Mouse (Mus musculus): ENCODE data around the gene Fbxl18. TPM values are rescaled to one million over a fixed set of nuclear protein-coding genes. Genes with fewer than 3 reads are reported as not detected.
"Not testable (repeated sequence)": the region's sequence is repeated elsewhere in the genome, so short reads cannot be mapped to it uniquely, and the experiment has no call there.

Gene Fbxl18
- polyA plus RNA-seq, 1 experiment from 2014 or later: 14.5 TPM

DNA sequence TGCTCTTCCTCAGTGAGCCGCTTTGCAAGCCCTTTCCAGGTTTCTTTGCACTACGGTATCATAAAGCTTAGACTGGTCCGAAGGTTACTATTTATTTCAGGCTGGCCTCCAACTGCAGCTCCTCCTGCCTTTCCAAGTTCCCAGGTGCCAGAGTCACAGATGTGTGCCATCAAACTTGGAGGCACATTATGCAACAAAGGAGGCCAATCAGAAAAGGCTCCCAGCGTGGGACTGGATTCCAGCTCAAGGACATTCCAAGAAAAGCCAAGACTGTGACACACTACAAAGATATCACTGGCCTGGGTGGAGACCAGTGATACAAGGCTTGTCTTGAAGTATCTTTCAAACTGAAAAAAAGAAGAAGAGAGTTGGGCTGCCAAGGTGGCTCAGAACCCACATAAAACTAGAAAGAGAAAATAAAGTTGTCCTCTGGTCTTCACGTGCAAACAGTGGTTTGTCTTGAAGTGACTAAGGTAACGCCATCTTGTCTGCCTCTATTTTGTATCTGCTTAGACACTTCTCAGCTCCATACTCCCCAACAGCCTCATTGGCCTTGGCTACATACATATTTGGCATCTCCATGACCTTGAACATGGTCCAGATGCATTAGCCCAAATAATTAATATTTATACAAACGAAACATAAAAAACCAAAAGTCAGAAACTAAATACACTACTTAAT is 2.5 kb upstream of the Fbxl18 start:
- 95% methylated on average over 7 of the region's 7 CpGs for WGBS
- Histone ChIP-seq H3K4me2 (ENCODE audit: low read length) (no peak overlapping the region), H3K27ac (ENCODE audit: low read depth, low read length) (no peak overlapping the region), H3K27me3 (replicated peaks; ENCODE audit: control insufficient read depth, insufficient read depth, low read length) (no peaks in the 10 kb centered on the region), H3K36me3 (ENCODE audit: control insufficient read depth, insufficient read depth, low read length) (peaks cover 45% of the 10 kb centered on the region), H3K4me3 (ENCODE audit: low read depth, low read length) (no peak overlapping the region), H3K9me3 (replicated peaks; ENCODE audit: control insufficient read depth, low read length) (no peaks in the 10 kb centered on the region), H3K9ac (ENCODE audit: low read length) (no peak overlapping the region), H3K4me1 (ENCODE audit: control insufficient read depth, insufficient read depth, low read length) (peaks cover 11% of the 10 kb centered on the region)
- ATAC-seq: no peak
- DNase-seq (ENCODE audit: low spot score): no peak

DNA sequence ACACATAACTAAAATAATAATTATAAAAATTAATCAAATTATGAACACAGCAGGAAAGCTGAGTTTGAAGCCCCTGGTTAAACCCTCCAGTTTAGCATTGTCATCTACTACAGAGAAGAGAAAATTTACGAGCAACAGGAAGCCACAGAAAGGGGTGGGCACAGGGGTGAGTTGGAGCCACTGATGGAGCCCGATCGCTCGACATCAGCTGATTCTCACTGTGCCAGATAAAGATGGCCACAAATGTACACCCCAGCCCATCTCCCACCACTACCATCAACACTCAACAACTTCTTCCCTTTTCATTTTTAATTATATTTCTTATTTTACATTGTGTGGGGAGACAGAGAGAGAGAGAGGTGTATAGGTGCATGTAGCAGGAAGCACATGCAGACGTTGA is 1.5 kb upstream of the Fbxl18 start:
- Histone ChIP-seq H3K27ac (ENCODE audit: low read depth, low read length) (no peak overlapping the region), H3K9me3 (replicated peaks; ENCODE audit: control insufficient read depth, low read length) (no peaks in the 10 kb centered on the region), H3K4me3 (ENCODE audit: low read depth, low read length) (no peak overlapping the region), H3K36me3 (ENCODE audit: control insufficient read depth, insufficient read depth, low read length) (peaks cover 36% of the 10 kb centered on the region), H3K9ac (ENCODE audit: low read length) (no peak overlapping the region), H3K4me2 (ENCODE audit: low read length) (no peak overlapping the region), H3K4me1 (ENCODE audit: control insufficient read depth, insufficient read depth, low read length) (peaks cover 9% of the 10 kb centered on the region), H3K27me3 (replicated peaks; ENCODE audit: control insufficient read depth, insufficient read depth, low read length) (no peaks in the 10 kb centered on the region)
- WGBS: 89% methylated on average over 5 of the region's 5 CpGs
- ATAC-seq: no peak
- DNase-seq (ENCODE audit: low spot score): no peak

DNA sequence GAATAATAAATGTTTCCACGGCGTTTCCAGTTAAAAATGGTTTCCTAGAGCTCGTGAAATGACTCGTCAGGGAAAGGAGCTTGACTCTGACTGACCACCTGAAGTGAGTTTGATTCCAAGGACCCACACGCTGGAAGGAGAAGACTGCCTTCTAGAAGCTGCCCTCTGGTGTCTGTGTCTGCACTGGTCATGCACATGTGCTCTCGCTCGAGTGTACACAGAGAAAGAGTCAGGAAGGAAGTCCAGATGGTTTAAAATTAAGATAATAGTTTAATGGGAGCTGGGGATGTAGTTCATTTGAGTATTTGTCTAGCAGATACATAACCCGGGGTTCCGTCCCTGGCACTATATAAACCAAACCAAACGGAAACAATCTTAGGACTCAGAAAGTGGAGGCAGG is 971 bp upstream of the Fbxl18 start:
- Histone ChIP-seq H3K4me2 (ENCODE audit: low read length) (no peak overlapping the region), H3K4me1 (ENCODE audit: control insufficient read depth, insufficient read depth, low read length) (peaks cover 9% of the 10 kb centered on the region), H3K4me3 (ENCODE audit: low read depth, low read length) (no peak overlapping the region), H3K36me3 (ENCODE audit: control insufficient read depth, insufficient read depth, low read length) (peaks cover 30% of the 10 kb centered on the region), H3K9ac (ENCODE audit: low read length) (no peak overlapping the region), H3K9me3 (replicated peaks; ENCODE audit: control insufficient read depth, low read length) (no peaks in the 10 kb centered on the region), H3K27me3 (replicated peaks; ENCODE audit: control insufficient read depth, insufficient read depth, low read length) (no peaks in the 10 kb centered on the region), H3K27ac (ENCODE audit: low read depth, low read length) (no peak overlapping the region)
- ATAC-seq (no peak), DNase-seq (ENCODE audit: low spot score) (no peak)
- 87% methylated on average over 10 of the region's 10 CpGs for WGBS

DNA sequence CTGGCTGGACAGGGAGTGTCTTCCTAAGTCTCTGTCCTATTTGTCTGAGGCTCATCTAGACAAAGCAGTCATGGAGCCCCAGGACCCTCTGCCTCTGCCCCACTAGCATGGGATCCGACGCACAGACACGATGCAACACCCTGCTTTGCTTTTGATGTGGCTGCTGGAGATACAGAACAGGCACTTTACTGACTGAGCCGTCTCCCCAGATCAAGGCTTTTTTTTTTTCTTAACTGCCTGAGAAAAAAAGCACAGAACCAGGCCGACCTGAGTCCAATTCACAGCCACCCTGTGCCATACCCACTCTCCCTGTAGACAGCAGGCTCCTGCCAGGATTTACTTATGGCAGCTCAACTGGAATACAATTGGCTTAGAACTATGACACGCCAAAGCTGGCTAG is 3.8 kb downstream of the Fbxl18 start:
- Histone ChIP-seq H3K9ac (ENCODE audit: low read length) (no peak overlapping the region), H3K4me3 (ENCODE audit: low read depth, low read length) (no peak overlapping the region), H3K36me3 (ENCODE audit: control insufficient read depth, insufficient read depth, low read length) (peaks cover 9% of the 10 kb centered on the region), H3K27me3 (replicated peaks; ENCODE audit: control insufficient read depth, insufficient read depth, low read length) (no peaks in the 10 kb centered on the region), H3K27ac (ENCODE audit: low read depth, low read length) (no peak overlapping the region), H3K4me1 (ENCODE audit: control insufficient read depth, insufficient read depth, low read length) (peaks cover 9% of the 10 kb centered on the region), H3K4me2 (ENCODE audit: low read length) (no peak overlapping the region), H3K9me3 (replicated peaks; ENCODE audit: control insufficient read depth, low read length) (no peaks in the 10 kb centered on the region)
- DNase-seq (ENCODE audit: low spot score): no peak
- ATAC-seq: no peak
- WGBS: 86% methylated on average over 6 of the region's 6 CpGs

DNA sequence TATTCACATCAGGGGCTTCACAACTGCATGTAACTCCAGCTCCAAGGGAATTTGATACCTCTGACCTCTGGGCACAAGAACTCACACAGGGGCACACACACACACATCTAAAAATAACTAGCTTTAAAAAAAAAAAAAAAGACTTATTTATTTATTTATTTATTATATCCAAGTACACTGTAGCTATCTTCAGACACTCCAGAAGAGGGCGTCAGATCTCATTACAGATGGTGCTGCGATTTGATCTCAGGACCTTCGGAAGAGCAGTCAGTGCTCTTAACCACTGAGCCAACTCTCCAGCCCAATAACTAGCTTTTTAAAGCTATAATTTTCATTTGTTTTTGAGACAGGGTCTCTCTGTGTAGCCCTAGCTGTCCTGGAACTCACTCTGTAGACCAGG is 7.7 kb downstream of the Fbxl18 start:
- H3K4me1 ChIP-seq (ENCODE audit: control insufficient read depth, insufficient read depth, low read length); H3K4me2 ChIP-seq (ENCODE audit: low read length); H3K9me3 ChIP-seq (replicated peaks; ENCODE audit: control insufficient read depth, low read length); H3K27me3 ChIP-seq (replicated peaks; ENCODE audit: control insufficient read depth, insufficient read depth, low read length); H3K9ac ChIP-seq (ENCODE audit: low read length); DNase-seq (ENCODE audit: low spot score); H3K27ac ChIP-seq (ENCODE audit: low read depth, low read length); ATAC-seq; H3K4me3 ChIP-seq (ENCODE audit: low read depth, low read length): not testable (repeated sequence)
- 85% methylated on average over 3 of the region's 3 CpGs for WGBS
- H3K36me3 ChIP-seq (ENCODE audit: control insufficient read depth, insufficient read depth, low read length): peaks cover 37% of the 10 kb centered on the region

DNA sequence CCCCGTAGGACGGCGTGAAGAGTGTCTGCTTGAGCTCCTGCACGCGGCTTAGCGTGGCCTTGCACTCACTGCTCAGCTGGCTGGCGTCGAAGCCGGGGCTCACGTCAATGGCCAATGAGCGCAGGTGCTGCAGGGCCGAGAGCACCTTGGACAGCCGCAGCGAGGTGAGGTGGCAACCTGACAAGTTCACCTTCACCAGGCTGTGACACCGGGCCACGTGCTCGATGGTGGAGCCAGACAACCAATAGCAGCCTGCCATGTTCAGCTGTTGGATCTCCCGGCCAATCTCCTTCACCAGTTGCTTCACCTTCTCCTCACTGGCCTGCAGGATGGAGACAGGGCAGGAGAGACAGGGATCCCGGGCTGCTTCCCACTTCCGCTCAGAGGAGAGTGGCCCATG is 8.5 kb downstream of the Fbxl18 start:
- DNase-seq (ENCODE audit: low spot score): no peak
- H3K9me3 ChIP-seq (replicated peaks; ENCODE audit: control insufficient read depth, low read length): no peaks in the 10 kb centered on the region

DNA sequence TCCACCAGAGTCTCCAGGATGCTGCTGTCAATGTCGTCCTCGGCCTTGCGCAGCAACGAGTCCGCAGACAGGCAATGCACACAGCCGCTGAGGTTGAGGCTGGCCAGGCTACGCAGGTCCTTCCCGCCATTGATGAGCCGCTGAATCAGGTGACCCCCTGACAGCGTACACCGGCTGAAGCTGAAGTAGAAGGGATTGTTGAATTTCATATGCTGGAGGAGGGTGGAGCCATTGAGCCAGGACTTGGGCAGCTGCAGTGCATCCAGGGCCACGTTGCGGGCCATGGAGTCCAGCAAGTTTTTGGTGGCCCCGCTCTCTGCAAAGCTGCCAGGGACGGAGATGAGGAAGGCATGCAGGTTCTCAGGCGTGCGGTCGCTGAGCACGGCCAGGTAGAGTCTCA is 9.0 kb downstream of the Fbxl18 start:
- Histone ChIP-seq H3K27ac (ENCODE audit: low read depth, low read length) (no peak overlapping the region), H3K4me1 (ENCODE audit: control insufficient read depth, insufficient read depth, low read length) (peaks cover 4% of the 10 kb centered on the region), H3K4me2 (ENCODE audit: low read length) (no peak overlapping the region), H3K36me3 (ENCODE audit: control insufficient read depth, insufficient read depth, low read length) (peaks cover 43% of the 10 kb centered on the region), H3K9ac (ENCODE audit: low read length) (no peak overlapping the region), H3K4me3 (ENCODE audit: low read depth, low read length) (no peak overlapping the region), H3K9me3 (replicated peaks; ENCODE audit: control insufficient read depth, low read length) (no peaks in the 10 kb centered on the region), H3K27me3 (replicated peaks; ENCODE audit: control insufficient read depth, insufficient read depth, low read length) (no peaks in the 10 kb centered on the region)
- ATAC-seq: no peak
- DNase-seq (ENCODE audit: low spot score): no peak
- 92% methylated on average over 19 of the region's 19 CpGs for WGBS

More for the DNA sequence above, 8.5 kb downstream of the Fbxl18 start:
- ATAC-seq: no peak
- H3K9ac ChIP-seq (ENCODE audit: low read length): no peak overlapping the region
- H3K27ac ChIP-seq (ENCODE audit: low read depth, low read length): no peak overlapping the region
- H3K36me3 ChIP-seq (ENCODE audit: control insufficient read depth, insufficient read depth, low read length): peaks cover 41% of the 10 kb centered on the region
- no peak overlapping the region for H3K4me3 ChIP-seq (ENCODE audit: low read depth, low read length)
- 93% methylated on average over 20 of the region's 20 CpGs for WGBS
- no peak overlapping the region for H3K4me2 ChIP-seq (ENCODE audit: low read length)
- H3K27me3 ChIP-seq (replicated peaks; ENCODE audit: control insufficient read depth, insufficient read depth, low read length): no peaks in the 10 kb centered on the region
- H3K4me1 ChIP-seq (ENCODE audit: control insufficient read depth, insufficient read depth, low read length): no peaks in the 10 kb centered on the region

DNA sequence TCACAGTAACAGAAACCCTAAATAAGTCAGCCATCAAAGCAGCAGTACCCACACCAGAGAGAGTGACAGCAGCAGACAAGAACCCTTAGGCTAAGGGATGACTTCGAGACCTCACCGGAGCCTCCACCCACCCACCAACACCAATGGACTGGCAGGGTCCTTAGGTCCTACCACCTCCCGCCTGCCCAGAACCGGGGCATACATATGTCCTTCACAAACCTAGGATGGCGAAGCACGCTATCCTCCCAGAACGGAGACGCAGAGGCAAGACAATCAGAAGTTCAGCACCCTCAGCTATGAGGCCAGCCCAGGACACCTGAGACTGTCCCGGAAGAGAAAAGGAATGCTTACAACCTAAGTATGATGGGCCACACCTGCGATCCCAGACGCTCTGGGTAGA is 12.8 kb downstream of the Fbxl18 start:
- H3K27ac ChIP-seq (ENCODE audit: low read depth, low read length): no peak overlapping the region
- peaks cover 51% of the 10 kb centered on the region for H3K36me3 ChIP-seq (ENCODE audit: control insufficient read depth, insufficient read depth, low read length)
- no peak overlapping the region for H3K9ac ChIP-seq (ENCODE audit: low read length)
- H3K4me3 ChIP-seq (ENCODE audit: low read depth, low read length): no peak overlapping the region
- DNase-seq (ENCODE audit: low spot score) (no peak), ATAC-seq (no peak)
- no peak overlapping the region for H3K4me2 ChIP-seq (ENCODE audit: low read length)
- 94% methylated on average over 11 of the region's 11 CpGs for WGBS
- H3K27me3 ChIP-seq (replicated peaks; ENCODE audit: control insufficient read depth, insufficient read depth, low read length): no peaks in the 10 kb centered on the region
- peaks cover 9% of the 10 kb centered on the region for H3K4me1 ChIP-seq (ENCODE audit: control insufficient read depth, insufficient read depth, low read length)
- H3K9me3 ChIP-seq (replicated peaks; ENCODE audit: control insufficient read depth, low read length): no peaks in the 10 kb centered on the region

DNA sequence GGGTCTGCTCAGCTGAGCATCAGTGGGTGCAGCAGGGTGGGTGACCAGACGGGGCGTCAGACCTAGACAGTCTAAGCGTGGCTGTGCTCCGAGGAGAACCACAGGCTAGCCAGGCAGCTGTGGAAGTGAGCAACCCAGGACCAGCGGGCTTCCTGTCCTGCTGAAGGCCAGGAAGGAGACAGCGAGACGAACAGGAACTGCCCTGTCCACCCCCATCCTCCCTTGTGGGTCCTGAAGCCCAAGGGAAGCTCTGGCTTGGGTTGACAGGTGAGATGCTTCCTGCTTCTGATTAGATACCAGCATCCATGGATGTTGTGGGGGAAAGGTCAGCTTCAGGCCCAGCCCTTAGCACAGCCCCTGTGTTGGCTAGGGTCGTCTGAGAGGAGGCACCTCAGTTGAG is 13.3 kb downstream of the Fbxl18 start:
- Histone ChIP-seq H3K4me2 (ENCODE audit: low read length) (no peak overlapping the region), H3K36me3 (ENCODE audit: control insufficient read depth, insufficient read depth, low read length) (peaks cover 48% of the 10 kb centered on the region), H3K4me1 (ENCODE audit: control insufficient read depth, insufficient read depth, low read length) (peaks cover 9% of the 10 kb centered on the region), H3K9me3 (replicated peaks; ENCODE audit: control insufficient read depth, low read length) (no peaks in the 10 kb centered on the region), H3K4me3 (ENCODE audit: low read depth, low read length) (no peak overlapping the region), H3K9ac (ENCODE audit: low read length) (no peak overlapping the region; the same call in 1 of the 2 replicates), H3K27ac (ENCODE audit: low read depth, low read length) (peak overlapping the region; percentile 40; the same call in 1 of the 2 replicates), H3K27me3 (replicated peaks; ENCODE audit: control insufficient read depth, insufficient read depth, low read length) (no peaks in the 10 kb centered on the region)
- no peak for DNase-seq (ENCODE audit: low spot score)
- WGBS: 90% methylated on average over 8 of the region's 8 CpGs
- no peak for ATAC-seq

Measured in forebrain, embryonic 14.5 days (tissue).